Mouse (Mus musculus): ENCODE results near the gene Krt73.

Gene Krt73

GRCm38 (mm10) chr15:101802296-101802835 is at the start of gene Krt73:
Gene Krt73 (minus strand): TSS chr15:101802346.
- DNase-seq (ENCODE audit: low spot score in 2 of 2): no peak

- no peak for DNase-seq (ENCODE audit: low spot score in 2 of 2)
Measured at GRCm38 (mm10) chr15:101850694-101851093, 48.5 kb upstream of the Krt73 start, which contains the start of gene Krt1. Gene Krt1 (minus strand): TSS chr15:101850794.

- no peak for DNase-seq (ENCODE audit: low spot score in 2 of 2)
Measured at GRCm38 (mm10) chr15:101845971-101846403, 43.8 kb upstream of the Krt73 start.

DNA sequence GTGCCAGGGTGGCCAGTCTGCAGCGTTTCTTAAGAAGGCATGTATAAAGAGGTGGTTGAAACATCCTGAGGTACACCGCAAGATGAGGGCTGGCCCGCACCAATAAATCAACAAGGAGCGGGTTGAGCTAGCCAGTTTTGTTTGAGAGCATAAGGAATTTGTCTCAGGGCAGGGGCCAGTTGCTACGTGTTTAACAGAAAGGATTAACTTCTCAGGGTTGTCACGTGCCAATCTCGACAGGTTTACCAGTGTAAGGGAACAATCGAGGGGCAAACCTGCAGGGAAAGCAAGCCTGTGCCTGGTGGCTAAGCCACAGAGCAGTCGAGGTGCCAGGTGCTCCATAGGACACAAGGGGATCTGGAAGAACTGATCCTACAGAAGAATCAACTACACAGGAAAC is 41.0 kb upstream of the Krt73 start:
- no peak for DNase-seq (ENCODE audit: low spot score in 2 of 2)

DNA sequence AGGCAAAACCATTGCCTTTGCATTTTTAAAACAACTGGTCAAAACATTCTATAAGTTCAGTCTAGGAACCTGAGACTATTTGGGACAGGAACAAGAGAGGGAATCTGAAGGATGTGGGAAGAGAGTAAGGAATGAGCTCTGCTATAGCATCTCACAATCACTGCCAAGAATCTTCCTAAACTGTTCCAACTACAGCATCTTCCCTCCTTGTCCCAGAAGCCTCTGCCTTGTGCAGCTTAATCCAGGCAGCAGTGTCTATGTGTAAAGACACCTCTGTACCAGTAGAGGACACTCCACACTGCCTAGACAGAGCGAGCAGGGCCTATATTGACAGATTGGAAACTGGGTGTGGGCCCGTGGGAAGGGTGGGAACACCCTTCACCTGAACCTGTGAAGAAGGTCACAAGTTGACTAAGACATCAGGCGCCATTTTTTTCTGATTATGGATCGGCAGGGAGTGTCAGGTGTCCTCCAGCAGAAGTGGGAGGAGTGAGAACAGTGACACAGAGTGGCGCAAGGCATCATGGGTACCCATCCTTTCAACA is 32.7 kb upstream of the Krt73 start:
- DNase-seq (ENCODE audit: low spot score in 2 of 2): no peak

- no peak for DNase-seq (ENCODE audit: low spot score in 2 of 2)
Measured at GRCm38 (mm10) chr15:101833131-101833530, 31.0 kb upstream of the Krt73 start.

GRCm38 (mm10) chr15:101829441-101829840 is 27.3 kb upstream of the Krt73 start:
- no peak for DNase-seq (ENCODE audit: low spot score in 2 of 2)

- no peak for DNase-seq (ENCODE audit: low spot score in 2 of 2)
Measured at GRCm38 (mm10) chr15:101821786-101822185, 19.6 kb upstream of the Krt73 start.

GRCm38 (mm10) chr15:101817875-101818274 is 15.7 kb upstream of the Krt73 start, which contains the start of gene Krt2:
Gene Krt2 (minus strand): TSS chr15:101818169.
- DNase-seq (ENCODE audit: low spot score in 2 of 2): no peak

GRCm38 (mm10) chr15:101803052-101803822 is 1.1 kb upstream of the Krt73 start:
- DNase-seq (ENCODE audit: low spot score in 2 of 2): no peak

DNA sequence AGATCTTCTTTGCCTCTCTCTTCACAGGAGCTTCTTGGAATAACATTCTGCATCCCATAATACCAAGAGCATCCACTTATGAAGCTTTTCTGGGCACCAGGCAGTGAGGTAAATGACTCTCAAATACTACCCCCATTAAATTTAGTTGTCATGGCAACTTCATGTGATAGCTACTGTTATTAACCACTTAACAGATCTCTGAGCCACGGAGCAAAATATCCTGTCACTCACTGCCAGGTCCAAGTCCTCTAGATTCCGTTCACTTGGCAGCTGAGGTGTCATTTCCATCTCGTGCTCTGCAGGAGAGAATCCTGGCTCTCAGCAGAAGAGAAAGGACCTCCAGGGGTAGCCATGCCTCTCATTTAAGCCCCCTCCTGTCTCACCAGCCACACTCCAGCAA is 11.3 kb downstream of the Krt73 start:
- DNase-seq (ENCODE audit: low spot score in 2 of 2): no peak

GRCm38 (mm10) chr15:101786360-101786759 is 15.8 kb downstream of the Krt73 start, which contains the start of gene Krt72:
Gene Krt72 (minus strand): TSS chr15:101786460.
- no peak for DNase-seq (ENCODE audit: low spot score in 2 of 2)

DNA sequence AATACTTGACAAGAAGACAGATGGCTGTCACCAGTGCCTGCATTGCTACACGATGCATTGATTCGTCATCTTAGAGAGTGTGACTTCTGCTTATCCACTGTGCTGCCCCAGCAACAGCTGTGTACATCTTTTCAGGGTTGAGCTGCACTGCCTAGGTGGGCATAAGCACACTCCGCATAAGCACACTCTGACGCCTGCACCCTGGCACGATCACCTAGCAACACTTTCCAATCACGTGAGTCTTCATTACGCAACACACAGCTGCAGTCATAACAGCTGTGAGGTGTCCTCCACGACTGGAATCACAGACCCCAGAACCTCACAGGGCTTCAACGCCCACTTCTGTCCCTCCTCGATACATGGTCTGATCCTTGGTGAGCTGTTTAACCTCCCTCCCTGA is 28.7 kb downstream of the Krt73 start:
- no peak for DNase-seq (ENCODE audit: low spot score in 2 of 2)

DNA sequence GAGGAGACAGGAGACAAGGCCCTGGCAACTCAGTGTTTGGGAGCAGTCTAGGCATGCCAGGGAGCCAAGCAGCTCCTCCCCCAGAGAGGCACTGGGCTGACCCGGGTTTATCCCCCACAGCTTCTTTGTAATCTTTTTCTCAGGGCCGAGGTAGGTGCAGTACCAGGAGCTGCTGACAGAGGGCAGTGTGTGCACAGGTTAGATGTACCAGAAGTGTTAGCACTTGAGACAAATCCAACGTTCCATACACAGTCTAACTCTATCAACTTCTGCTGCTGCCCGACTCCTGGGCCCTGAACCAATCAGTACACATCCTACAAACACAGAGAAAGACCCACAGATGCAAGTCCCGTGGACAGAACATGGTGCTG is 29.4 kb downstream of the Krt73 start:
- DNase-seq (ENCODE audit: low spot score in 2 of 2): peak; percentile 58 to 81

DNA sequence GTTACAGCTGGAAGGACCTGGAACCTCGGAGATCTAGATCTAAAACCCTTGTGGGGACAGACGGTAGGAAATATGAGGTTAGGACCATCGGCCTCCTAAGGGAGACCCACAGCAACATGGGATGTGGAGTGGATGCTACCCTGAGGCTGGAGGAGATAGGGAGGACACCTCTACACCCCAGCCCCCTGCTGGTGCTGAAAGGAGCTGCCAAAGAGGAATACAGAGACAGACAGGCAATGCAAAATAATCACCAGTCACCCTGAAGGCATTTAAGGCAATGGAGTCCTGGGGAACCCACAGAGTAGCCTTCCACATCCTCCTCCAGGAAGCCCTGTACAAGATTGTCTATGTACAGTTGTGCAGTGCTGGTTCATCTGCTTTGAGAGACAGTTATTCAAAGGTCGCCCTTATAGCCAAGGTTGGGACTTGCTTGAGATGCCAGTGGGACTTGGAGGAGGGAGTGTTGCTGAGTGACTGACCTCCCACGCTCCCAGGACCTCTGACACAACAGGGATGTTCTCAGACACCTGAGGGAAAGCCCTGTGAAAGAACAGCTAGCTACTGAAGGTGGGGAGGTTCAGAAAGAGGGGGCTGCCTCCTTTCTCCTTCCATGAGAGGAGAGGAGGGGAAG is 30.0 kb downstream of the Krt73 start:
- DNase-seq (ENCODE audit: low spot score in 2 of 2): no peak

GRCm38 (mm10) chr15:101770226-101770625 is 31.9 kb downstream of the Krt73 start:
- DNase-seq (ENCODE audit: low spot score in 2 of 2): no peak
